Mouse (Mus musculus): ENCODE data around the gene Ric8a.

DNA sequence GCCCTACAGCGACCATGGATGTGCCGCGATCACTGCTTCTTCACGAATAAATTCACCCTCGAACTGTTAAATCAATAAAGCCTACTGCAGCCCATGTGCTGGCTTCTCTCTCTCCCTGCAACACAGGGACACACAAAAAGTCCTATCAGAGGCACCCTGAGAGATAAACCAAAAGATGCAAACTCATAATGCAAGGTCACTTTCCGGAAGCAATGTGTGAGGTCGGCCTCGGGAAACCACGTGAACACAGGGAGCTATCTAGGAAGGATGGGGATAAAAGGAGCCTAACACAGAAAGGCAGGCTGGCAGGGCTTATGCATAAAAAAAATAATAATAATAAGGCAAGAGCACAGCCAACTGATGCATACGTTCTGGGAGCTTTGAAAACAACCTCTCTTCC, 10.1 kb upstream of the Ric8a start:
- TF ChIP-seq POLR2A (IDR thresholded peaks at IDR 0.05; ENCODE audit: borderline replicate concordance, extremely low read depth, low read depth, low read length) (no peak), CTCF (IDR thresholded peaks at IDR 0.05; ENCODE audit: insufficient read depth, low read length) (no peak)

Data from lung, adult 2 months (tissue).